ENCODE assay signal across 8 mouse cellular contexts in genomic region chr16:25041855-25042529, GRCm38 (mm10).
A peak's percentile ranks its signal among the peaks of the same experiment; 100 is the strongest.
DNase-seq lines count a peak whose midpoint lies in the region.

No protein-coding gene starts in this region.

- intact Hi-C loops in heart, postnatal 25 days (cut with DNase I): no loop called here

- DNase-seq in heart, adult 11 months: peak; percentile 91
- no peak for DNase-seq in heart, postnatal 25 days (ENCODE audit: low spot score)
- DNase-seq in 3134 (ENCODE audit: extremely low read depth, insufficient read length, low spot score): peak; percentile 79
- DNase-seq in adrenal gland, postnatal 25 days: peak; percentile 29
- DNase-seq in kidney, postnatal 14 days: peak; percentile 25
- no peak for DNase-seq in cerebellum, adult 11 months
- DNase-seq in spleen, adult 12 weeks (ENCODE audit: low spot score): no peak
- no peak for DNase-seq in thymus, postnatal 25 days

Comparison
In these comparisons a context has a peak if more than half of its experiments do, and no peak if none do; other contexts are left out.
1. DNase-seq: peak in heart, adult 11 months (single experiment), 3134 (single experiment), adrenal gland, postnatal 25 days (single experiment) and kidney, postnatal 14 days (single experiment); none in heart, postnatal 25 days (single experiment), cerebellum, adult 11 months (single experiment), spleen, adult 12 weeks (single experiment) and thymus, postnatal 25 days (single experiment).